Mouse (Mus musculus): ENCODE measurements at regions not wholly inside any gene's neighbourhood (a gene's known extent, or its start where the extent isn't known, plus 50 kb on each side); places are given as distances from the start of the nearest gene placed in this dataset.

GRCm38 (mm10) chr9:41377701-41378626, 216.5 kb upstream of the Ubash3b start:
- DNase-seq (ENCODE audit: low spot score) = no peak

- DNase-seq (ENCODE audit: low spot score) = no peak
Observed at GRCm38 (mm10) chr9:41376948-41377700, 215.6 kb upstream of the Ubash3b start.

GRCm38 (mm10) chr9:41375984-41376651, 214.6 kb upstream of the Ubash3b start:
- no peak for DNase-seq (ENCODE audit: low spot score)

GRCm38 (mm10) chr9:41374591-41375481, 213.3 kb upstream of the Ubash3b start:
- DNase-seq (ENCODE audit: low spot score) = no peak

GRCm38 (mm10) chr9:41366405-41366804, 204.9 kb upstream of the Ubash3b start:
- DNase-seq (ENCODE audit: low spot score) = no peak

GRCm38 (mm10) chr9:41365251-41365650, 203.8 kb upstream of the Ubash3b start:
- no peak for DNase-seq (ENCODE audit: low spot score)

- DNase-seq (ENCODE audit: low spot score) = no peak
Observed at GRCm38 (mm10) chr9:41364442-41365250, 203.1 kb upstream of the Ubash3b start.

- no peak for DNase-seq (ENCODE audit: low spot score)
Observed at GRCm38 (mm10) chr9:41360356-41360755, 198.9 kb upstream of the Ubash3b start.

GRCm38 (mm10) chr9:41359286-41359685, 197.8 kb upstream of the Ubash3b start:
- DNase-seq (ENCODE audit: low spot score) = no peak

GRCm38 (mm10) chr9:41345338-41345737, 183.8 kb upstream of the Ubash3b start:
- DNase-seq (ENCODE audit: low spot score) = no peak

- no peak for DNase-seq (ENCODE audit: low spot score)
Observed at GRCm38 (mm10) chr9:41337375-41337774, 175.9 kb upstream of the Ubash3b start.

GRCm38 (mm10) chr9:41336801-41337200, 175.3 kb upstream of the Ubash3b start:
- no peak for DNase-seq (ENCODE audit: low spot score)

- no peak for DNase-seq (ENCODE audit: low spot score)
Observed at GRCm38 (mm10) chr9:41334462-41335241, 173.2 kb upstream of the Ubash3b start.

GRCm38 (mm10) chr9:41333526-41333925, 172.0 kb upstream of the Ubash3b start:
- no peak for DNase-seq (ENCODE audit: low spot score)

GRCm38 (mm10) chr9:41328959-41329358, 167.5 kb upstream of the Ubash3b start:
- no peak for DNase-seq (ENCODE audit: low spot score)

- DNase-seq (ENCODE audit: low spot score) = no peak
Observed at GRCm38 (mm10) chr9:41328480-41328879, 167.0 kb upstream of the Ubash3b start.

GRCm38 (mm10) chr9:41328056-41328455, 166.6 kb upstream of the Ubash3b start:
- no peak for DNase-seq (ENCODE audit: low spot score)

GRCm38 (mm10) chr9:41327561-41327960, 166.1 kb upstream of the Ubash3b start:
- DNase-seq (ENCODE audit: low spot score) = no peak

- no peak for DNase-seq (ENCODE audit: low spot score)
Observed at GRCm38 (mm10) chr9:41326772-41327560, 165.5 kb upstream of the Ubash3b start.

Measured in T-cell, adult 2 months (primary cell).